Mouse (Mus musculus) spleen, adult 2 months (tissue): ENCODE data around the gene Dusp23.

Source experiments
- CTCF ChIP-seq: fragments of 200-500 bp; IDR thresholded peaks from 2 replicates; pipeline ENCODE4 v1.5.1; 2011; ENCODE audit warnings: mild to moderate bottlenecking, inconsistent platforms; ENCODE audit not compliant: insufficient read depth, insufficient read length, insufficient replicate concordance; ENCODE audit errors: extremely low read depth
- POLR2A ChIP-seq: fragments of 200-500 bp; IDR thresholded peaks from 2 replicates; pipeline ENCODE4 v1.6.1; 2011; ENCODE audit warnings: low read depth, low read length, inconsistent platforms

DNA sequence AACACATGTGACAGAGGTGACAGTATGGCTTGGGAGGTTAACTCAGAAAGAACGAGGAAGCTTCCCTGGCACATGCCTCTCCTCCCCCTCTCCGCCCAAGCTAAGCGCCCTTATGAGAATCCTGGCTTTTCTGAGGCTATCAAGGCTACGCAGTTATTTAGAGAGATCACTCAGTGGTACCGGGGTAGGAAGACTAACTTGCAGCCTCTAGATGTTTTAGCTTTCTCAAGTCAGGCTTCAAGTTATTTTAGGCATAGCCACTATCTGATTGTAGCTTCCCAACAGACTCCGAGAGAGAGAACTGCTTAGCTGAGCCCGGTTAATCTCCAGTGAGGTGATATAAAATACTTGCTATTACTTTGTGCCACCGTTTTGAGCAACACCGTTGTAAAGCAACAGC is 16.6 kb upstream of the Dusp23 start:
- TF ChIP-seq CTCF: no peak
- TF ChIP-seq POLR2A: no peak
